Mouse (Mus musculus): Measurements from ENCODE around the gene Pagr1a. TPM values are rescaled to one million over a fixed set of nuclear protein-coding genes. Genes with fewer than 3 reads are reported as not detected.

Gene Pagr1a
- polyA plus RNA-seq, 1 experiment from 2014 or later = 12.2 TPM

- WGBS (ENCODE audit: insufficient replicate concordance) = 82% methylated on average over 1 of the region's 1 CpGs
- TF ChIP-seq CTCF (IDR thresholded peaks at IDR 0.05; ENCODE audit: low read depth) = no peak
- H3K4me3 ChIP-seq (ENCODE audit: low read depth, low read length) = no peak overlapping the region
- H3K27me3 ChIP-seq (ENCODE audit: insufficient read depth, low read length) = no peaks in the 10 kb centered on the region
- DNase-seq (no peak), ATAC-seq (no peak)
- no peak overlapping the region for H3K27ac ChIP-seq (ENCODE audit: low read depth)
- H3K4me2 ChIP-seq (ENCODE audit: low read depth, low read length) = no peak overlapping the region
- H3K9me3 ChIP-seq (ENCODE audit: low read length) = no peaks in the 10 kb centered on the region
- peaks cover 80% of the 10 kb centered on the region for H3K36me3 ChIP-seq (replicated peaks; ENCODE audit: insufficient read depth, low read length)
- H3K4me1 ChIP-seq (ENCODE audit: insufficient read depth) = peaks cover 18% of the 10 kb centered on the region
- H3K9ac ChIP-seq (replicated peaks) = no peak overlapping the region
These were observed 14.1 kb upstream of the Pagr1a start for GRCm38 (mm10) chr7:127031244-127031643.

- Histone ChIP-seq H3K27ac (ENCODE audit: low read depth) (peak overlapping the region; percentile 39), H3K36me3 (replicated peaks; ENCODE audit: insufficient read depth, low read length) (peaks cover 72% of the 10 kb centered on the region), H3K4me3 (ENCODE audit: low read depth, low read length) (no peak overlapping the region), H3K4me2 (ENCODE audit: low read depth, low read length) (no peak overlapping the region), H3K9ac (replicated peaks) (no peak overlapping the region), H3K4me1 (ENCODE audit: insufficient read depth) (peaks cover 23% of the 10 kb centered on the region), H3K27me3 (ENCODE audit: insufficient read depth, low read length) (no peaks in the 10 kb centered on the region), H3K9me3 (ENCODE audit: low read length) (no peaks in the 10 kb centered on the region)
- TF ChIP-seq CTCF (IDR thresholded peaks at IDR 0.05; ENCODE audit: low read depth) (no peak), EP300 (IDR thresholded peaks at IDR 0.05; ENCODE audit: low read depth) (no peak)
- ATAC-seq = no peak
- no peak for DNase-seq
- 96% methylated on average over 1 of the region's 1 CpGs for WGBS (ENCODE audit: insufficient replicate concordance)
These were observed 13.0 kb upstream of the Pagr1a start for GRCm38 (mm10) chr7:127030172-127030571.

- peaks cover 46% of the 10 kb centered on the region for H3K4me1 ChIP-seq (ENCODE audit: insufficient read depth)
- H3K9ac ChIP-seq (replicated peaks) = peak overlapping the region; percentile 98
- H3K4me3 ChIP-seq (ENCODE audit: low read depth, low read length) = peak overlapping the region; percentile 91
- ATAC-seq (no peak), DNase-seq (no peak)
- peak overlapping the region; percentile 98 for H3K4me2 ChIP-seq (ENCODE audit: low read depth, low read length)
- H3K27ac ChIP-seq (ENCODE audit: low read depth) = peak overlapping the region; percentile 99
- no peak for TF ChIP-seq EP300 (IDR thresholded peaks at IDR 0.05; ENCODE audit: low read depth)
- H3K36me3 ChIP-seq (replicated peaks; ENCODE audit: insufficient read depth, low read length) = peaks cover 64% of the 10 kb centered on the region
- WGBS (ENCODE audit: insufficient replicate concordance) = 67% methylated on average over 8 of the region's 8 CpGs
- H3K27me3 ChIP-seq (ENCODE audit: insufficient read depth, low read length) = no peaks in the 10 kb centered on the region
- H3K9me3 ChIP-seq (ENCODE audit: low read length) = no peaks in the 10 kb centered on the region
These were observed 10.7 kb upstream of the Pagr1a start for GRCm38 (mm10) chr7:127027885-127028284.

- Histone ChIP-seq H3K27me3 (ENCODE audit: insufficient read depth, low read length) (no peaks in the 10 kb centered on the region), H3K9me3 (ENCODE audit: low read length) (no peaks in the 10 kb centered on the region), H3K27ac (ENCODE audit: low read depth) (peak within 1 kb of the TSS; percentile 99), H3K9ac (replicated peaks) (peak within 1 kb of the TSS; percentile 98), H3K4me3 (ENCODE audit: low read depth, low read length) (peak within 1 kb of the TSS; percentile 91), H3K4me2 (ENCODE audit: low read depth, low read length) (peak within 1 kb of the TSS; percentile 98), H3K4me1 (ENCODE audit: insufficient read depth) (peaks cover 52% of the 10 kb centered on the region), H3K36me3 (replicated peaks; ENCODE audit: insufficient read depth, low read length) (peaks cover 64% of the 10 kb centered on the region)
- TF ChIP-seq CTCF (IDR thresholded peaks at IDR 0.05; ENCODE audit: low read depth) = 0 out of 2 replicates have a peak, but pooled peaks have one; percentile 2
- peak; percentile 90 for TF ChIP-seq EP300 (IDR thresholded peaks at IDR 0.05; ENCODE audit: low read depth)
- peak; percentile 99 for DNase-seq
- peak; percentile 85 for ATAC-seq
- under 1% methylated on average over 43 of the region's 63 CpGs for WGBS (ENCODE audit: insufficient replicate concordance)
These were observed 10.0 kb upstream of the Pagr1a start, which contains the start of gene Maz for GRCm38 (mm10) chr7:127026984-127027726. Gene Maz (minus strand): TSS chr7:127027037.

- no peak for TF ChIP-seq CTCF (IDR thresholded peaks at IDR 0.05; ENCODE audit: low read depth)
- no peak for TF ChIP-seq EP300 (IDR thresholded peaks at IDR 0.05; ENCODE audit: low read depth)
- ATAC-seq = peak; percentile 52
- peak overlapping the region; percentile 98 for H3K9ac ChIP-seq (replicated peaks)
- H3K27ac ChIP-seq (ENCODE audit: low read depth) = peak overlapping the region; percentile 99
- peaks cover 57% of the 10 kb centered on the region for H3K4me1 ChIP-seq (ENCODE audit: insufficient read depth)
- peak; percentile 91 for DNase-seq
- peaks cover 59% of the 10 kb centered on the region for H3K36me3 ChIP-seq (replicated peaks; ENCODE audit: insufficient read depth, low read length)
- H3K4me3 ChIP-seq (ENCODE audit: low read depth, low read length) = peak overlapping the region; percentile 91
- no peaks in the 10 kb centered on the region for H3K9me3 ChIP-seq (ENCODE audit: low read length)
- peak overlapping the region; percentile 98 for H3K4me2 ChIP-seq (ENCODE audit: low read depth, low read length)
- no peaks in the 10 kb centered on the region for H3K27me3 ChIP-seq (ENCODE audit: insufficient read depth, low read length)
- WGBS (ENCODE audit: insufficient replicate concordance) = 0% methylated on average over 10 of the region's 48 CpGs
These were observed 9.4 kb upstream of the Pagr1a start for GRCm38 (mm10) chr7:127026616-127026983.

- peak overlapping the region; percentile 98 for H3K4me2 ChIP-seq (ENCODE audit: low read depth, low read length)
- TF ChIP-seq CTCF (IDR thresholded peaks at IDR 0.05; ENCODE audit: low read depth) = no peak
- TF ChIP-seq EP300 (IDR thresholded peaks at IDR 0.05; ENCODE audit: low read depth) = no peak
- no peaks in the 10 kb centered on the region for H3K9me3 ChIP-seq (ENCODE audit: low read length)
- no peaks in the 10 kb centered on the region for H3K27me3 ChIP-seq (ENCODE audit: insufficient read depth, low read length)
- DNase-seq (peak; percentile 79), ATAC-seq (peak; percentile 26)
- peaks cover 62% of the 10 kb centered on the region for H3K4me1 ChIP-seq (ENCODE audit: insufficient read depth)
- H3K27ac ChIP-seq (ENCODE audit: low read depth) = peak overlapping the region; percentile 99
- peak overlapping the region; percentile 98 for H3K9ac ChIP-seq (replicated peaks)
- 6% methylated on average over 20 of the region's 48 CpGs for WGBS (ENCODE audit: insufficient replicate concordance)
- peaks cover 55% of the 10 kb centered on the region for H3K36me3 ChIP-seq (replicated peaks; ENCODE audit: insufficient read depth, low read length)
- peak overlapping the region; percentile 91 for H3K4me3 ChIP-seq (ENCODE audit: low read depth, low read length)
These were observed 9.0 kb upstream of the Pagr1a start for GRCm38 (mm10) chr7:127026161-127026600.
